Mouse (Mus musculus) heart, postnatal 14 days (tissue): ENCODE results near the gene Rbfox3. TPM values are rescaled to one million over a fixed set of nuclear protein-coding genes. Genes with fewer than 3 reads are reported as not detected.

Experiments
- DNase-seq, 2 experiments: peaks; one replicate each; pipeline ENCODE4 v3.0.0; 2021 to 2022
- intact Hi-C: fragments of 180-260 bp; cut with DNase I; formaldehyde crosslinking; loops from one replicate; pipeline ENCODE4 v1.15.1; 2025
- total RNA-seq, 2 experiments: library from RNA; stranded (reverse); gene quantifications; 2 replicates each; pipeline ENCODE4 v1.2.3; 2021

Rbfox3 gene
- total RNA-seq, 2 experiments from 2014 or later = 0.12 to 0.29 TPM

DNA sequence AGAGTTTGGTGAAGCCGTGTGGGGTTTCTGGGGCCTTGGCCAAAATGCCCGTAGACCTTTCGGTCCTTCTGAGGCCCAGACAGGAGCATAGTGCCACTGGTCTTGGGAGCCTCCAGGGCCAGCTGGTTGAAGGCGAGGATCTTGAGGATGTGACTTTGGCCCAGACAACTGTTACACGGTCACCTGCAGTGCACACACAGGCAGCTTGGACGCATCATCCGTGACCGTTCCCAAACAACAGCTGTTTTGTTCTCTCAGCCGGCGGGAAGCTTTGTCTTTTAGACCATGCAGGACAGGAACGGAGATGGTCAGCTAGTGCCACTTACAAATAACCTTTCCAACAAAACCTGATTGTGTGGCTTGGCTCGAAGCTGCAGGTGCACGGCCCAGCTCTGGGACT lies 439.7 kb downstream of the Rbfox3 start:
- DNase-seq = no peak
- intact Hi-C loops = no loop called here

GRCm38 (mm10) chr11:118470234-118470966 lies 441.0 kb downstream of the Rbfox3 start:
- intact Hi-C loops = no loop called here
- DNase-seq = peak in 1 of 2 experiments; percentile 29

GRCm38 (mm10) chr11:118469509-118470160 lies 441.8 kb downstream of the Rbfox3 start:
- no peak for DNase-seq
- intact Hi-C loops = no loop called here

GRCm38 (mm10) chr11:118467441-118468035 lies 443.9 kb downstream of the Rbfox3 start:
- DNase-seq = no peak
- intact Hi-C loops = no loop called here

GRCm38 (mm10) chr11:118460280-118460679 lies 451.1 kb downstream of the Rbfox3 start:
- peak in 1 of 2 experiments; percentile 50 for DNase-seq

DNA sequence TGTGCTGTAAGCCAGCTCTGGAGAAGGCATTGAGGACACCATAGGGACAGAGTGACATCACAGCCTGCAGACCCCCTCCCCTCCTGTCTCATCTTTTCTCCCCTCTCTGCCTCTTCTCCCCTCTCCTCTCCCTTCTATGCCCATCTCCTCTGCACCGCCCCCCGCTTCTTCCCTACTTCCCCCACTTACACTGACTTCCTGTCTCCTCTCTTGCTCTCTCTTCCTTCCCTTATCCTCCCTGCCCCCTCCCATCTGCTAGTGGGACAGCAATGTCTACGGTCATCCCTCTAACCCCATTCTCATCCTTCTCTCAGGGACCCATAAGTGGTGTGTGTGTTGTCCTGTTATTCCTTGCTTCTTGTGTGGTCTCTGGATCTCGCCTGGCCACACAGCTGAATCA lies 451.9 kb downstream of the Rbfox3 start:
- DNase-seq = no peak
- intact Hi-C loops = no loop called here

More at GRCm38 (mm10) chr11:118460280-118460679, 451.1 kb downstream of the Rbfox3 start:
- intact Hi-C loops = no loop called here

DNA sequence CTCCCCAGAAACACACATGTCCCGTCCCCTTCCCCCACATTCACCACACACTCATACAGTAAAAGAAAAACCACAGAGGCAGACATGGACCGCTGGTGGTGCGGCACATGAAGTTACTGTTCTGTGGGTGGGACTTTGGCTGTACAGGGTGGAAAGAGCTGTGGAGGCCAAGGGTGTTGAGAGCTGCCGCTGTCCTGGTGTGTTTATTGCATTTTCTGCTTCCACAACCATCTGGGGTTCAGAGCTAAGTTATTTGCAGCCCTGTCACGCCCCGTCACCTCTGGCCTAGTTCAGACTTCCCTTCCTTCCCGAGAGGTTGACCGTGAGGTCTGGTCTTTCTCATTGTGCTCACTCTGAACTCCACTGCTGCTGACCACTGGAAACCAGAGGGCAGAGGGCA lies 452.3 kb downstream of the Rbfox3 start:
- intact Hi-C loops = no loop called here
- peak; percentile 60 to 73 for DNase-seq

- DNase-seq = peak in 1 of 2 experiments; percentile 47
These were observed 454.5 kb downstream of the Rbfox3 start for GRCm38 (mm10) chr11:118456937-118457336.

DNA sequence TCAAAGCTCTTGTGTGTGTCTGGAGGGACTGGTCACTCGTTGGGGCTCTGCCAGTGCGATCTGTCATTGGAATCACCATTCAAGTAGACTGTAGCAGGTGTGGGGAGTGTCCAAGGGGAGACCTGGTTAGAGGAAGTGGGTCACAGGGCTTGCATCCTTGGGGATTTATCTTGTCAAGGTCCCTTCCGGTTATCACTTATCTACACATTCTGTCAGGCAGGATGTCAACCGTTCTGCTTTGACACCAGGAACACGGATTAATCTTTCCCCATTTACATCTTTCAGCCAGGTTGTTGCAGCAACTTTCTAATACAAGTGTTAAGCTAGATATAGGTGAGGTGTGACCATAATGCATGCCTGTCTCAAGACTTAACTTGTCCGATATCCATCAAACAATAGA lies 455.6 kb downstream of the Rbfox3 start:
- intact Hi-C loops = no loop called here
- no peak for DNase-seq

More at GRCm38 (mm10) chr11:118456937-118457336, 454.5 kb downstream of the Rbfox3 start:
- intact Hi-C loops = no loop called here

GRCm38 (mm10) chr11:118453886-118454671 lies 457.3 kb downstream of the Rbfox3 start:
- peak; percentile 64 to 67 for DNase-seq
- intact Hi-C loops = no loop called here

GRCm38 (mm10) chr11:118452955-118453354 lies 458.4 kb downstream of the Rbfox3 start:
- DNase-seq = no peak
- intact Hi-C loops = no loop called here

GRCm38 (mm10) chr11:118451211-118451610 lies 460.2 kb downstream of the Rbfox3 start:
- intact Hi-C loops = no loop called here
- no peak for DNase-seq

DNA sequence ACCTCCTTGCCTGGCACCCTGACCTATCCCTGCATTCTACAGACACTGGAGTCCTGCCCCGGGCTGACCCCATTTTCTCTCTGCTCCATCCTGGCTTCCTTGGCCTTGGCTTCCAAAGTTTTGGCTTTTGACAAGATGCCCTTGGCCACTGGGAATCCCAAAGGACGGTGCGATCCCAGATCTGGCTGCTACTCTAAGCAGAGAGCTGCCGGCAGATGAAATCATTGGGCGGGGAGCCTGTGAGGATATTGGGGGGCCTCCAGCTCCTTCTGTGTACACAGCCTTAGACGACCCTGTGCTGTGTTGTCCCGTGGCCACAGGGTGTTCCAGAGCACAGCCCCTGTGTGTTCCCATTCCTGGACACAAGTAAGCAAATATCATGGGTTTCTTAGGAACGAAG lies 463.0 kb downstream of the Rbfox3 start:
- intact Hi-C loops = no loop called here
- peak; percentile 72 to 77 for DNase-seq

- intact Hi-C loops = loop anchor here (2.0 kb wide), 1 partner anchor 291 kb away; no protein-coding TSS in a partner anchor
- DNase-seq = no peak
These were observed 464.1 kb downstream of the Rbfox3 start for GRCm38 (mm10) chr11:118447346-118447745.

- intact Hi-C loops = loop anchor here (1.0 to 2.0 kb wide), 2 partner anchors 45 to 293 kb away; no protein-coding TSS in a partner anchor
- peak; percentile 80 to 85 for DNase-seq
These were observed 465.6 kb downstream of the Rbfox3 start for GRCm38 (mm10) chr11:118445843-118446242.

DNA sequence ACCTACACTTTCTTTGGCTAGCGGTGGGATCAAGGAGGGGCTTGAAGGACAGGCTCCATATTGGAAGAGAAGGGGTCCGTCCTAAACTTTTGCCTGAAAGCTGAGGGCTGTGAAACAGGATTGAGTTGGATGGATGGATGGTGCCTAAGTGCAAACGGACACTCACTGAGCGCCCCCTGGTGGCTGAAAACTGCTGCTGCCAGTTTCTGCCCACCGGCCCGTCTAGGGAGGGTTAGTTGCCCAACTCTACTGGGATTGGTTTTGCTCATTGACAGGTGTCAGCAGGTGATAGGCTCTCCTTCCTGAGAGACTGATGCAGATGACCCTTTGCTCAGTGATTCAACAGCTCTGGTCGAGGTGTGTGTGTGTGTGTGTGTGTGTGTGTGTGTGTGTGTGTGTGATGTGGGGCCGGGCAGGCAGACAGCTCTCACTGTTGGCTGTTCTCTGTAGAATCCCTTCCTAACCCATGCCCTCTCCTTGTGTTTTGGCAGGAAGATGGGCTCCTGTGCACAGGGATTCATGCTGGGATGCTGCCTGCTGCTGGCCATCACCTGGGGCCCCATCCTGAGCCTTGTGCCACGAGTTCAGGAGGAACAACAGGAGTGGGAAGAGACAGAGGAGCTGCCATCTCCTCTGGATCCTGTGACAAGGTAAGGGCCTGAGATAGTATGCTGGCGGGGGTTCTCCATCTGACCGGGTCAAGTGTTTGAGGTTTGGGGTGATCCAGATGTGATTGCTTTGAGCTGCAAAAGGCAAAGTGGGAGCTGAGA lies 468.0 kb downstream of the Rbfox3 start:
- intact Hi-C loops = loop anchor here (1.0 kb wide), 1 partner anchor 20 kb away; no protein-coding TSS in a partner anchor
- DNase-seq = peak; percentile 81 to 89

- intact Hi-C loops = loop anchor here (1.0 kb wide), 1 partner anchor 19 kb away; no protein-coding TSS in a partner anchor
- no peak for DNase-seq
These were observed 468.7 kb downstream of the Rbfox3 start for GRCm38 (mm10) chr11:118442691-118443090.
